Mouse (Mus musculus) adrenal gland, adult 2 months (tissue): ENCODE data around the gene Ostc. TPM values are rescaled to one million over a fixed set of nuclear protein-coding genes. Genes with fewer than 3 reads are reported as not detected.
A peak's percentile ranks its signal among the peaks of the same experiment; 100 is the strongest.

Experiments used
- DNase-seq: peaks from one replicate; pipeline ENCODE4 v3.0.0; 2021
- polyA plus RNA-seq: library from polyadenylated mRNA; depleted of rRNA; stranded (reverse); fragments of >200 nt; gene quantifications from 2 replicates; pipeline ENCODE4 v1.2.3, GENCODE M21; 2012
- total RNA-seq, 2 experiments: library from RNA; stranded (reverse); gene quantifications; 2 replicates each; pipeline ENCODE4 v1.2.3; 2021

Gene Ostc
- total and polyA plus RNA-seq, 3 experiments, result 12.9 to 121 (median 85.9) TPM

GRCm38 (mm10) chr3:130710103-130710502 lies 859 bp upstream of the Ostc start:
- DNase-seq, result no peak

- DNase-seq, result peak; percentile 33
Observed at GRCm38 (mm10) chr3:130708529-130708928, 715 bp downstream of the Ostc start.

GRCm38 (mm10) chr3:130702289-130702688 lies 7.0 kb downstream of the Ostc start:
- peak; percentile 35 for DNase-seq

- DNase-seq, result no peak
Observed at GRCm38 (mm10) chr3:130697622-130698021, 11.6 kb downstream of the Ostc start.

DNA sequence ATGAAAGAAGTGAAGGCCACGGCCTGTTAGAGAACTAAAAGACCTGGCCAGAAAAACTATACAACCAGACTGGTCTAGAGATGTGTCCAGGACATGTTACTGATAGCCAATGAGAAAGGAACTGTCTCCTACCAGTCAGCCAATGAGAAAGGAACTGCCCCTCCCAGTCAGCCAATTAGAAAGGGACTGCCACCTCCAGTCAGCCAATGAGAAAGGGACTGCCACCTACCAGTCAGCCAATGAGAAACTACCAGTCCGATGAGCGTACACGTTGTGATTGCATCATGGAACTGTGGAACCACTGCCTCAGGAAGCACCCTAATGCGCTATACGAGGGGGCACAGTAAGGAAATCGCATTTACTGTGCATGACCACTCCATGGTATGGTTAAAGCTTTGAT lies 14.5 kb downstream of the Ostc start:
- no peak for DNase-seq

DNA sequence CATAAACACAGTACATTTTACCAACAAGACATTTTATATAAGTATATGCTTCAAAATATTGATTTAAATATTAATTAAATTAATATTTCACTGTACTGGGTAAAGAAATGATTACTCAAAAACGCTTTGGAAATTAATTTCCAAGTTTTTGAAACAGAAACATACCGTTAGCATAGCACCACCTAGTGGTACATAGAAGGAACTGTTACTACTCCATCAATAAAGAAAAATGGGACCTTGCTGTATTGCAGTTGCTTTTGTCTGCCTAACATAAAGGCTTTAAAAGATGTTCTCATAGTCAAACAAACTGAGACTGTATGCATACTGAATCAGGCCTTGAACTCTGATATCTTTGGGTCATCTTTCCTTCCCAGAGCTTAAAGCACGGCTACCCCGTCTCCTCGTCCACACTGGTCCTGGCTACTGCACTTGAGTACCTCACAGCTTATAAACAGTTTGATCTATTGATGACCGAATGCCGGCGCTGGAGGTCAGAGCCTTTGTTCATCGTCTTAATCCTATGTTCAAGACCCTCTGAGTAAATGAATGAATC lies 15.1 kb downstream of the Ostc start:
- no peak for DNase-seq

DNA sequence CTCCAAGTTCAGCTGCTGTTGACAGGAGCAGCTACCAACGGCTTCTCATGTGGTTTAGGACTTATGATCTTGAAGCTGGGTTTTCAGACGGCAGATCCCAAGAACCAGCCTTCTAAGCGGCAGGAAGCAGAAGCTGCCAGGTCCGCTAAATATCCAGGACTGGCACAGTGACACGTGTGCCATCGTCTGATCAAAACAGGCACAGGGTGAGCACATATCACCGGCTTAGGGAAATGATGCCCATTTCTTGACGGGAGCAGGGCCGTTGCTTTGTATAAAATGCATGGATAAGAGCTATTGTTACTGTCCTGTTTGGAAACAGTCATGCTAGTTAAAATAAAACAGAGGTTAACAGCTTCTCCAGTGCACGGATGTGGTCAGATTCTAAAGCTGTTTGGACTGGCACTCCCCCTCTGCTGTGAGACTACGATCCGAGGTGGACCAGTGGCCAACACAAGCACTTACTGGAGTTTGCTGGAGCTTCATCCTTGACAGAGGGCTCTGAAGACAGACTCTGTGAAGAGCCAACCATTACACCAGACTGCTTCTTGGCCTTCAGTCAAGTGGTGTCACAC lies 17.6 kb downstream of the Ostc start:
- DNase-seq, result no peak

GRCm38 (mm10) chr3:130690834-130691595 lies 18.2 kb downstream of the Ostc start:
- peak; percentile 53 for DNase-seq

DNA sequence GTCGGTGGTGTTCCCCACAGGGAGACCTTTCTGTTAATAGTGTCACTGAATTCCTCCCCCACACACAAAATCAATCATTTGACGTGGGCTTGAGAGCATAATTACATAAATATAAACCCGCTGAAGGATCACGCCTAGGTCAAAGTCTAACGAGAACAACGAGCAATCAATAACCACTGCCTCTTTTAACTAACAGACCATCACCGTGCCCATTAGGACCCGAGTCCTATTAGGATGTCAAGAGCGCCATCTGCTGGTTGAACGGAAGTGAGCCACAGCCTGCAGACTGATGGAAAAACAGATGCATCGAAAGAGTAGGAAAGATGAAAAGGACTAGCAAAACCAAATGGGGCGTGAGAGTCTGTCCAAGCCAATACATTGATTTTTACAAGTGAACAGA lies 19.6 kb downstream of the Ostc start:
- peak; percentile 76 for DNase-seq

DNA sequence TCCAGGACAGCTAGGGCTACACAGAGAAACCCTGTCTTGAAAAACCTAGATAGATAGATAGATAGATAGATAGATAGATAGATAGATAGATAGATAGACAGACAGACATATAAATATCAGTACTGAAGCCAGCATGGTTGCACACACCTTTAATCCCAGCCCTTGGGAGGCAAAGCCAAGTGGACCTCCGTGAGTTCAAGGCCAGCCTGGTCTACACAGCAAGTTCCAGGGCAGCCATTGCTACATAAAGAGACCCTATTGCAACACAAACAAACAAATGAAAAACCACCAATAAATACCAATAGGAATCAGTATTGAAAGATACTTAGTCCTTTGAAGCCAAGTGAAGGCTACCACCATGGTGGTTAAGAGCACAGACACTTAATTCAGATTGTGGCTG lies 22.2 kb downstream of the Ostc start:
- no peak for DNase-seq

DNA sequence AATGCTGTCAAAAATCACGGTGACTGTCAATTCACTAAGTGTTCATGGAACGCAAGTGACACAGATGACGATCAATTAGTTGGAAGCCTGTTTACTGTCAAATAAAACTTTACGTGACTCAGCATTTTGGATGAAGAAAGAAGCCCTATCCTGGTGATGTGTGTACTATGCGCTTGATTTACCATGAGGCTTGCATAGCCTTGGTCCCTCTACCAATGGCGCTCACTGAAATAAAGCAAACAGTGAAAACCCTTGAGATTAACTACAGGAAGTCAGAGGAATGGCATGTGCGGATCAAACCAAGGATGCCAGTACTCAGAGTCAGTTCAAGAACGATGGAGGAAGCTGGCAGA lies 24.3 kb downstream of the Ostc start:
- no peak for DNase-seq

DNA sequence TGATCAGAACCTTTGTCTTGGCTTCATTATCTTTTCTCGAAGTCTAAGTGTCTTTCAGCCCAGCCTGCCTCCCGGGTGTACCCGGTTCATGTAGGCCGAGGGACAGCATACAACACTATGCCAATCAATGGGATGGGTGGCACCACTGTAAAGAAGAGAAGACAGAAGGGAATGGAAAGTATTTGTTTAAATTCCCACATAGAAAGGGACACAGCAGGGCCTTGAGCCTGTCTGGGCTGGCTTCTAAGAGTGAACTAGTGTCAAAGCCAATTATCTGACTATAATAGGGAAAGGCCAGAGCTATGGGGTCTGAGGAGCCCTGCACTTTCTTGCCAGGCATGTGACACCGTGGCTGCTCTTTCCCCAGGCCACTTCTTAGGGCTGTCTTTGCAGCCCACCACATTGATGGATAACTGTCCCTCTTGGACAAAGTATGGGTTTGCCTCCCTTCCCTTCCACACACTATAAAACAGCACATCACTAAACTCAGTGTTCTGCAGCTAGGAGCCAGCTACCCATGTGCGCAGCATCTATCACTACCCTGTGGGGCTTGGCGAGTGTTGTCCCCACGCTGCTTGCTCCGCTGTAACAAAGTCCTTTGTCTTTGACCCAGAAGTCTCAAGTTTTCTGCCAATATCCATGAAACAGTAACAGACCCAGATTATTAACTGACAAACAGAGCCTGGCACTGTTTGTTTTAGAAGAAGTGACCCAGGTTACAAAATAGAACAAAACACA lies 24.8 kb downstream of the Ostc start:
- DNase-seq, result no peak

GRCm38 (mm10) chr3:130683836-130684235 lies 25.4 kb downstream of the Ostc start:
- DNase-seq, result no peak

DNA sequence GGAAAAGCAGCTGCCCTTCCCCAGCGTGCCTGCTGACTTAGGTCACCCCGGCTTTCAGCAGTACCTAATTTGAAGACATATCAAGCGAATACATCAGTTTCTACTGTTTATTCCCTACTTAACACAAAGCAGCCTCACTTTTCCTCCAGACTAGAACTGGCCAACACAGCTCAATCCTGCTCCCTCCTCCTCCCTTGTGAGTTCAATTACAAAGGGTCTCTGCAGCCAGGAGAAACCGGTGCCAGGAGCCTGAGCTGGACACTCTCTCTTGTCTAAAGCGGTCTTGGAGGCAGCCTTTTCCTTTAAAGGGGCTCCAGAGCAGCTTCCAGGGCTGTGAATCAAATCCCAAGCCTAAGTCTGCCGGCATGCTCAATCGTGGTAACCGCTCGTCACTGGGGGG lies 27.1 kb downstream of the Ostc start:
- DNase-seq, result no peak

DNA sequence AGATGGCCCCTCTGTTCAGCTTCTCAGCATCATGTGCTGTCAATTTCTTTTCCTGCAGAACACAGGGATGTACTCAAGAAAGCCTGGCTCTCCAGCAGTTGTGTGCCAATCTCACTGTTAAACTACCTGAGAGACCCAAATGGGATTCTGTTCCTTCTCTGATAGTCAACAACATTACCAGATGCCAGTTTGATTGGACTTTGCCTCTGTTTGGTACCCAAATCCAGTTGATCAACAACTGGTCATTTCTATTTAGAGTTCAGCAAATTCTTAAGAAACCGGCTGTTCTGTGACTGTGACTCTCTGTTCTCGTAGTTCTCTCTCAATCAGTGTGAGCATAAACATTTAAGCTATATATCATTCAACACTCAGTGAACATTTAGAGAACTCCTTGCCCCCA lies 28.0 kb downstream of the Ostc start:
- no peak for DNase-seq

DNA sequence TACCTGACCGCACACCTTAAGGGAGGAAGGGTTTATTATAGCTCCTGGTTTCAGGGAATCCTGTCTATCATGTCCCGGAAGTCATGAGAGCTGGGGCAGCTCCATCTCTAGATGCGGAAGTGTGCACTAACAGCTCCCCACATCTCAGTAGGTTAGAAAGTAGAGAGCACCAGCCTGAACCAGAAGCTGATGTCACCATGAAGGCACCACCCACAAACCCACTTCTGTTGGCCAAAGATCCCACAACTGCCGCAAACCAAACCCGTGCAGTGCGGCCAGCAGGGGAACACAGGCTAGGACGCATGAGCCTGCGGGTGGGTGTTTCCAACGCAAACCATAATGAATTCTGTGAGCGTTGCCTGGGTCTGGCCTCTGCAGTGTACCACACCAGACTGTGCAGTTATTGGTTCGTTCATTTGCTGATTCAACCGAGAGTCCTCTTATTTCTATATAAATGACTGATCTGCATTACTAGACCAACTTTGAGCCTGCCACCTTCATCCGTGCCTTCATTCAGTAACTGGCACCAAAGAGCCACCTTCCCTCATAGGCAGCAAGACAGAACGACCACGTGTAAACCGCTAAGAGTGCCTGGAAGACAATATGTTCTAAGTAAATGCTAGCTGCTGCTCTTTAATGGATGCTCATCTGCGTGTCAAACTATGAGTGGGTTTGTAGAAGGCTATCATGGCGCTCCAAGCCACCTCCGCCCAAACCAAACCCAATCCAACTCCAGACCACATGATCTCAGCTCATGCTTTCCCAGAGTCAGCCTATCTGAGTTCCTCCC lies 31.4 kb downstream of the Ostc start:
- no peak for DNase-seq

DNA sequence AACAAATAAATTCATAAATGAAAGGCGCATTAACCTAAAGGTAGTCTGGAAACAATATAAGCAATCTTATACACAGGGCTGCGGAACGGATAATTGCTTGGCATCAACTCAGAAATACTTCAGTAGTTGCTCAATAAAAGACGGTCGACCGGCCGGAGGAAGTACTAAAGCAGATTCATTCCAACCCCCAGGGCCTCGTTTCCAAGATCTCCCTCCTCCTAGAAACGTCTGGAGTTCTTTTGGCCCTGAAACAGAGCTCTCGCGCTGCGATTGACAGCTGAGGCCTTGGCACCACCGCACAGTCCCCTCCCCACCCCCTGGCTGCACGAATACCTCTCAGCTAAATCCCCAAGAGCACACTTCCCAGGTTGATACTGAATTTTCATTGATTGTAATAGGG lies 38.0 kb downstream of the Ostc start:
- peak; percentile 40 for DNase-seq

DNA sequence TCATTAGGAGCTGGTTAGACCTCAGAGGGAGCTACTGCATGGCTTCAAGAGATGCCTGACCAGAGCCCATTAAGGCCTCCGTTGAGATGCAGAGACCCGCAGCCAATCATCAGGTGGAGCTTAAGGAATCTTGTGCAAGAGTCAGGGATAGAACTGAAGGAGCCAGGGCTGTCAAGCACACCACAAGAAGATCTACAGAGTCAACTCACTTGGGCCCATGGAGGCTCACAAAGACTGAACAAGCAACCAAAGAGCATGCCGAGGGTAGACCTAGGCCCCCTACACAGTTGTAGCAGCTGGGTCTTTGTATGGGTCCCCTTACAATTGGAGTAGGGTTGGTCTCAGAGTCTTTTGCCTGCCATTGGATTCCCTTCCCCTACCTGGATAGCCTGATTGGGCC lies 46.7 kb downstream of the Ostc start:
- DNase-seq, result no peak

DNA sequence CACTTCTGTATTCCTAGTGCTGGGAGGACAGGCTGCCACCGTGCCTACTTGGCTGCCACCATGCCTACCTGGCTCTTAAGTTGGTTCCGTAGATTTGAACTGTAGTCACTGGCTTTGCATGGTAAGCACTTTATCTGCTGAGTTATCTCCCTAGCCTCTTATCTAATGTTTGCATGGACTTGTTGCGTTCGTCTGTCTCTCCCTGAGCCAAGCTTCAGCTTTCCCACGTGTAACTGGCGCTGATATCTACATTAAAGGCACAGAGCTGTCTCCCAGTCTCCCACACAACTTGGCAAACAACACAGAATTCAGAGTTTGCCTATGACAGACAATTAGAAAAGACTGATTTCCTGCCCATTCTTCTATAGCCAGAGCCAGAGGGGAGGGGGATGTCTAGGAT lies 48.6 kb downstream of the Ostc start:
- DNase-seq, result no peak

DNA sequence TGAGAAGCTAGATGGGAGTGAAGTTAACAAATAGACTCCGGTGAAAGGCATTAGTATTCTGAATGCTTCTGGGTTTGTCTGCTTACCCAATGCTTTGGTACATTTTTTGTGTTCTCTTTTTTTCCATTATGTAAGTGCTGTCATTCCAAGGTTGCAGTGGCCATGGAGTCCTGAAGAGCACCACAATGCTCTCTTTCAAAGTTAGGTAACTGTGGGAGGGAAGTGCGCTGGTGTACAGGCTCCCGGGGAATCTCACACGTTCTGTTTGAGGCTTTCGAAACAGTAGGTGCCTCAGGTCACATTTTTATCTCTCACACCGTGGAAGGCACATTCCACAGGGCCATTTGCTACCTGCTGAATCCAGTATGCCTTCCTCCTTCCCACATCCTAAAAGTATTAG lies 59.7 kb downstream of the Ostc start:
- peak; percentile 61 for DNase-seq

DNA sequence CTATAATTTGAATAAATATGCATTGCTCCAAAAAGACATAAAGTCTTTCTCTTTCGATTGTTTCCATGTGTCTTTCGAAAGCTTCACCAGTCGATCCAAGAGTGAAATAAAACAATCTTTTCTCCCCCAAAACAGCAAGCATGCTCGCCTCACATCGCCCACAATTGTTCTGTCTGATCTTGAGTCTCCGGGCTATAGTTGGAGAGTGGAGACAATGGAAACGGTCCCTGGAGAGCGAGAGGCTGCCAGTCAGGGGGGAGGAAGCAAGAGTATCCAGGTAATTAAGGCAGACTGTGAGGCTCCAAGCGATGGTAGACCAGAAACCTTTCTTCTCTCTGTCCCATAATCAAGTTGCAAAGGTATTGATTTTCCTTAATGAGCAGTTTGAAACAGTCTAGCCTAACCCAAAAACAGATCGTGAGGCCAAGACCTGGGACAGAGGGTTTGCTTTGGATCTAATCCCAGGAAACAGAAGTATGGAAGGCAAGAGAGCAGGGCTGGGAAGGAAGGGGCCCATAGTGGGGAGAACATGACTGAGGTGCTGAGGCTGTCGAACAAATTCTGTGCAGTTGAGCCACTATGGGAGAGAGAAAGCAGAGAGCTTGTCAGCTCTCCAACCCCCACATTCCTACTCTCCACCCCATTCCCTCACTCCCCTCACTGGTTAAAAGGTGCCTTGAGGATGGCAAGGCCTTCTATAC lies 63.0 kb downstream of the Ostc start:
- no peak for DNase-seq
